Mouse (Mus musculus) gastrocnemius, adult 2 months (tissue): ENCODE results near the gene Vasp. TPM values are rescaled to one million over a fixed set of nuclear protein-coding genes. Genes with fewer than 3 reads are reported as not detected.

Experiments used
- DNase-seq: peaks from one replicate; pipeline ENCODE4 v3.0.0; 2022
- H3K27ac ChIP-seq: fragments of 200-600 bp; 2 replicates; pipeline ENCODE4 v1.8.1; 2022; ENCODE audit warnings: mild to moderate bottlenecking
- H3K4me3 ChIP-seq: fragments of 200-600 bp; 2 replicates; pipeline ENCODE4 v1.8.1; 2022; ENCODE audit warnings: mild to moderate bottlenecking, moderate library complexity
- CTCF ChIP-seq: fragments of 200-600 bp; IDR thresholded peaks from 2 replicates; pipeline ENCODE4 v1.8.1; 2022; ENCODE audit warnings: antibody characterized with exemption, mild to moderate bottlenecking, moderate library complexity
- intact Hi-C: fragments of 180-260 bp; cut with DNase I; formaldehyde crosslinking; loops from one replicate; pipeline ENCODE4 v1.15.1; 2025
- total RNA-seq, 2 experiments: library from RNA; stranded (reverse); gene quantifications; 2 replicates each; pipeline ENCODE4 v1.2.3; 2021

The Vasp gene
- total RNA-seq, 2 experiments from 2014 or later: 13.6 to 17.3 TPM

DNA sequence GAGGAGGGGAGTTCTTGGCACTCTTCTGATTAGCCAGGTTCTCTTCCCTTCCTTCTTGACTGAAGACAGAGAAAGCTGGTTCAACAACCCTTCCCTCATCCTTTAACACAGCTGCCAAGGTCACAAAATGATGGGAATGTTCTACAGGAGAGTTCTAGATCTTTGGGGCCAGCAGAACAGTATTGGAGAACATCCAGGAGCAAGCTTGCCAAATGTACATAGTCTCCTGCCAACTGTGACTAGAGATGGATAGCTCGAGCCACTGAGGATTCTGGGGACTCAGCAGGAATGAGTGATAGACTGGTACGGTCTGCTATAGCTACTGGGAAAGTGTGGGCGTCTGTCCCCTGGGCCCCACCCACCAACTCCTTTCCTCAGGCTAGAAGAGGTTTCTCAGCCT, 13.3 kb downstream of the Vasp start:
- Histone ChIP-seq H3K4me3 (no peak overlapping the region), H3K27ac (peak overlapping the region; percentile 46; the same call in 1 of the 2 replicates)
- intact Hi-C loops: no loop called here
- DNase-seq: no peak
- TF ChIP-seq CTCF: no peak

DNA sequence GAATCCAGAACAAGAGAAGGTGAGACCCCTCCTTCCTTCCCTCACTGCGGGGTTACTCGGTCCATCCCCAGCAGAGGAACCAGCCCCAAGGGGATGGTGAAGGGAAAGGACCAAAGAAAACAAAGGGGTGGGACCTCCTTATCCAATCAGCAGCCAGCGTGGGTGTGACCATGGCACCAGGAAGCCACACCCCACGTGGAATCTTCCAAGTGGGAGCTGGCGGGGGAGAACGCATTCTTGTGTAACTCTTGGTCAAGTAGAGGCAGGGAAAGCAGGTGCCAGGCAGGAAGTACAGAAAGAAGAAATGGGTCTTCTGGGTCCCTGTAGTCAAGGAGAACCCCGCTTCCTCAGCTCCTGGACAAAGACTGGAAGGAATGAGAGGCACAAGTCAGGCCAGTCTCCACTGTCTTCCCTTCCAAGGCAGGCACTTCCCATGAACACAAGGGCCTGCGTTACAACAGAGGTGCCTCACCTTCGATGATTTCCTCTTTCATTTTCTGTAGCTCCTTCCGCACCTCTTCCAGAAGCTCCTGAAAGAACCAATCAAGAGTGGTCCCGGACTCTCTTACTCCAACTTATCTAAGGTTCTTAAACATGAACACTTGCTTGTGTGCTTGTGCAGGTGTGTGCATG, 14.1 kb downstream of the Vasp start:
- H3K27ac ChIP-seq: peak overlapping the region; percentile 46; the same call in 1 of the 2 replicates
- no peak for TF ChIP-seq CTCF
- no peak overlapping the region for H3K4me3 ChIP-seq
- intact Hi-C loops: no loop called here
- DNase-seq: peak; percentile 76

DNA sequence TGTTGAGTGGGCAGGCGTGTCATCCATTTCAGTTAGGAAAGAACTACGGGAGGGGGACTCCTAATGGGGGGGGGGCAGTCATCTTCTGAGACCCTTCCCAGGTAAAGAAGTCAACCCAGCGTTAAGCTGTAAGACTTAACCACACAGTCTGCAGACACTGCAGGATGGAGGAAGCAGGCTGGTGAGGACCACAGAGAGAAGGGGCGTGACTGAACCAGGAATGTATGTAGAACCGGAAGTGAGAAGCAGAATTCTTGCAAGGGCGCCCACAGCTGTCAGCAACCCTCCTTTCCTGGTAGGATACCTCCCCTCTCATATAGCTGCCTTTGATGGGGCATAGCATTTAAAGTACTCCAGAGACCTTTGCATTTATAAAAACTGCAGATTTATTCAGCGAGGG, 15.1 kb downstream of the Vasp start:
- intact Hi-C loops: no loop called here
- no peak for DNase-seq

DNA sequence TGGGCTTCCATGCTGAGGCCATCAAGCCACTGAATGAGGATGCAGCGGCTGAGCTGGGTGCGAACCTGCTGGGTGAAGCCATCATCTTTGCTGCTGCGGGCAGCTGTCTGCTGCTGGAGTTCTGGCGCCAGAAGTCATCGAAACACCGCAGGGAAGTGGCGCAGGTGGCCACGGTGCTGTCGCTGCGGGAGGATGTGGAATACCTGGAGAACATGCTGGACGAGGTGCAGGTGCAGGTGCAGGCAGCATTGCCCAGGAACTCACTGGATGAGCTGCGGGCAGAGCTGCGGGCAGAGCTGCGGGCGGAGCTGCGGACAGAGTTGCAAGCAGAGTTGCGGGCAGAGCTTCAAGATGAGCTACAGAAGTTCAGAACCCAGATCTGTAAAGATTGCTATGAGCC, 16.2 kb downstream of the Vasp start:
- Histone ChIP-seq H3K4me3 (no peak overlapping the region), H3K27ac (no peak overlapping the region)
- intact Hi-C loops: no loop called here
- no peak for TF ChIP-seq CTCF
- no peak for DNase-seq

More for the DNA sequence above, 15.1 kb downstream of the Vasp start:
- H3K27ac ChIP-seq: no peak overlapping the region
- no peak for TF ChIP-seq CTCF
- H3K4me3 ChIP-seq: no peak overlapping the region

DNA sequence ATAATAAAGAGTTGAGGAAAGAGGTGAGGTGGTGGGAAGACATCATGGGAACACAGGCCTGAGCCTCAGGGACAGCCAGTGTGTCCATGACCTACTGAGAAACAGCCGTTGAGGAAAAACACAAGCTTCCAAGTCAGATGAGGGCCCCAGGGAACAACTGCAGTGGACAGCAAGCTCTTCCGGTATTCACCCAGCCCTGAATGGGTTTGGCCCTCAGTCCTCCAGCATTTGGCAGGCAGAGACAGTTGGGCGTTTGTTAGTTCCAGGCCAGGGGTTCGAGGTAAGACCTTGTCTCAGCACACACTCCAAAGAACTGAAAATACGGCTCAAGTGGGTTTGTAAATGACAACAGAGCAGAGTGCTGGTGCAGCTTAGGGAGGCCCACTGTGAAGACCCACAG, 18.2 kb downstream of the Vasp start:
- H3K4me3 ChIP-seq: no peak overlapping the region
- no peak for TF ChIP-seq CTCF
- intact Hi-C loops: no loop called here
- DNase-seq: no peak
- peak overlapping the region; percentile 71 for H3K27ac ChIP-seq

DNA sequence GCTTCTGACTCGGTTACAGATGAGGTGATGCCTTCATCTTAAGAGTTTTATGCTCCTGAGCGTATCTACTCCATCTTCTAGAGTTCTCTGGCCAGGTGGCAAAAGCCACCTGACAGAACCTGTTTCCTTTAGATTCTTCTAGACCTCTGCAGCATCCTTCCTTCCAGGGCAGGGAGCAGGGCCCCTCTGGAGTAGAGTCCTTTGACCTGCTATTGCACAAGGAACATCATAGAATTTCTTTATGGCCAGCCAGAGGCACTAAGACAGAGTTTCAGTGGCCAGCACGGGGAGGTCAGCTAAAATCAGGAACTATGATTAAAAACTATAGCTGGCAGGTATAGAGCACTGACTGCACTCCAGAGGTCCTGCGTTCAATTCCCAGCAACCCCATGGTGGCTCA, 19.5 kb downstream of the Vasp start:
- TF ChIP-seq CTCF: no peak
- Histone ChIP-seq H3K4me3 (no peak overlapping the region), H3K27ac (peak overlapping the region; percentile 53)
- intact Hi-C loops: no loop called here
- DNase-seq: no peak

DNA sequence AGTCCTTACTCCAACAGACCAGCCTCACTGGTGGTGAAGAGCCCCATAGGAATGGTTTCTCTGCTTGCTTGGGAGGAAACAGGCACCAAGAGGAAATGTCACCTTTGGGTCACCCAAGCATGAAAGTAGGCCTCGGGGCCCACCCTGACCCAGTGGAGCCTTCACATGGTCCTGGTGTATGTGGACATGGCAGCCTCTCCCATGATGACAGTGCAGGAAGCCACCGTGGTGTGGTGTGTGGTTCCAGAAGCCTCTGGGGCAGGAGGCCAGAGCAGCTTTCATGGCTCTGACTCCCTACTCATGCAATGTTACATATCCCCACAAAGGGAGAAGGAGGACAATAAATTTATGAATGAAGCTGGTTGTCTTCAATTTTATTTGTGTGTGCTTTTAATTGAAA, 24.1 kb downstream of the Vasp start:
- intact Hi-C loops: no loop called here
- TF ChIP-seq CTCF: no peak
- no peak for DNase-seq
- Histone ChIP-seq H3K4me3 (no peak overlapping the region), H3K27ac (peak overlapping the region; percentile 24; the same call in 1 of the 2 replicates)

DNA sequence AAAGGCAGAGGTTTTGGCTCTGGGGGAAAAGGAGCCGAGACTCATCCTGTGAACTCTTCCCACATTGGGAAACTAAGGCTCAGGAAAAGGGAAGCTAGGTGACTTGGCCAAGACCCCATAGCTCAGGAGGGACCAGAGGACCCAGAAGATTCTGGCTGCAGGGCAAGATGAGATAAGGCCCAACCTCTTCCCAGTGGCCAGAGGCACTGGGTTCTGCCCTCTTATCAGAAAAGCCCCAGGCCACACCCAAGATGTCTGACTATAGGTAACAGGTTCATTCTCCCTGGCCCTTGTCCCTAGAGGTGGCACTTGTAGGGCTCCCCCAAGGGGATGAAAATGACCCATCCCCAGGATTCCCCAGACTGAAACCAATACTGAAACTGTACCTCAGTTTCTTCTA, 24.8 kb downstream of the Vasp start:
- Histone ChIP-seq H3K27ac (no peak overlapping the region; the same call in 1 of the 2 replicates), H3K4me3 (no peak overlapping the region)
- DNase-seq: no peak
- intact Hi-C loops: no loop called here
- TF ChIP-seq CTCF: no peak

DNA sequence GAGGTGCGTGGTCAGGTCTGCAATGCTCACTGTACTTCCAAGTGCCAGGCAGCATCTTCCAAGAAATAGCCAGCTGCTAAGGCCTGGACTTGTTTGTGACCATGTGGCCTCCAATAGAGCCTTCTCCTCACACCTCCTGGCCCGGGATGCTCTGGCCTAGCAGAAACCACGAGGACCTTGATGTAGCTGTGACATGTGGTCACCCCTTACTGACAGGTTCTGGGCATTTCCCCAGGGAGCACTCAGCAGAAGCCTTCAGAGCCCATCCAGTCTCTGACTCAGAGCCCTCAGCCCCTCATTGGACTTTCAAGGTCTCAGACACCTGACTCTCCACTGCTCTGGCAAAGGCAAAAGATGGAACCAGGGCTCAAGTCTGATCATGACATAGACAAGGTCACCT, 26.5 kb downstream of the Vasp start:
- Histone ChIP-seq H3K27ac (peak overlapping the region; percentile 12; the same call in 1 of the 2 replicates), H3K4me3 (no peak overlapping the region)
- DNase-seq: no peak
- intact Hi-C loops: no loop called here
- no peak for TF ChIP-seq CTCF

DNA sequence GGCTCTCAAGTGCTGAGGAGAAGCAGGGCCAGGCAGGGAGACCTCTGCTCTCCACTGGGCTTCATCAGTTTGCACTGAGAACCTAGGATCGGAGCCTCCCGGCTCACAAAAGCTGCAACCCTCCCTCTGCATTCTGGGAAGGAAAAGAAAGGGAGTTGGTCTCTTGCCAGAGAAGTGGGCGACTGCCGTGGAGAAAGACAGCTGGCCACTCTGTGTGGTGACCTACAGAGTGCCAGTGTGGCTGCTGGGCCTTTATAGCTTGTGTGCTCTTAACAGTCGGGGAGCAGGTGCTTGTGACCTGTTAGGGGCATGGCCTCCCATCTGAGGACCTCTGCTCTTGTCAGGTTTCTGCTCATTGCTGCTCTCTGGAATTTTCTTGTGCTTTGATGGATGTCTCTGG, 27.8 kb downstream of the Vasp start:
- intact Hi-C loops: loop anchor here (5.0 kb wide), 1 partner anchor 103 kb away; no protein-coding TSS in a partner anchor
- Histone ChIP-seq H3K4me3 (no peak overlapping the region), H3K27ac (0 out of 2 replicates have a peak overlapping the region, but pooled peaks have one; percentile 16)
- no peak for DNase-seq
- TF ChIP-seq CTCF: no peak

DNA sequence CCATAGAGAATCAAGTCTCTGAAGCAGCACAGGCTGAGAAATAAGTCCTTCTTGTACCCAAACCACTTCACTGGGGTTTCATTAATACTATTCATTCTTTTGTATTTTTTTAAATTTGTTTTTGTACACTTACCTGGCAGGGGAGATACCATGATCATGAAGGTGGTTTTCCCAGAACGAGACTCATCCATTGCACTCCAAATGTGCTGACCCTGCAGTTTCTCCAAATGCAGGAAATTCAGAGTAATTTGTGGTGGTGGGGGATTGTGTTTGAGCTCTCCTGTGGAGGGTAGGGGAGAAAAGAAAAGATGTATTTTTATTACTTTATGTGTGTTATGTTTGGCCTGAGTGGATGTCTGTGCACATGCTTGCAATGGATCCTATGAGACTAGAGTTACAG, 29.6 kb downstream of the Vasp start:
- intact Hi-C loops: loop anchor here (5.0 kb wide), 1 partner anchor 105 kb away; no protein-coding TSS in a partner anchor
- no peak for DNase-seq
- Histone ChIP-seq H3K27ac (no peak overlapping the region), H3K4me3 (no peak overlapping the region)
- TF ChIP-seq CTCF: no peak

DNA sequence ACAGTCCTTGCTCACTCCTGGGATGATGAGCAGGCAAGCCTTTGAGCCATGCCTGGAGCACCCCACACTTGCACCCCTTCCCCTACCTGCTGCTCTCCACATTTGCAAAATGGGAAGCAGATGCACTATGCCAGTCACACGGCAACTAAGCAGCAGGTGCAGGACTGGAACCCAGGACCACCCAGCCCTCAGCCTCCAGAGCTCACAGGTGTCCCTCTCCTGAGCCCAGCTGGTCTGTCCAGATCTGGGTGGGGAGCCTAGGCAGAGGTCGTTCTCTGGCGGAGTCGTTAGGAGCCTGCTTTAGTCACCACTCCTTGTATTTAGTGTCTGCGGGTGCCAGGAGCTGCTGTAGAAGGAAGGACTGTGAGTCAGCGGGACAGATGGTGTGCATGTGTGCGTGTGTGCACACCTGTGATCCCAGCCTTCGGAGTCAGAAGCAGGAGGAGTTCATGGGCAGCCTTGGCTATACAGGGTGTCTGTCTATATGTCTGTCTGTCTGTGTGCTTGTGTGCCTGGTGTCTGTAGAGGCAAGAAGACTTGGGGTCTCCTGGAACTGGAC, 30.6 kb downstream of the Vasp start:
- intact Hi-C loops: loop anchor here (5.0 kb wide), 1 partner anchor 106 kb away; no protein-coding TSS in a partner anchor
- DNase-seq: no peak

DNA sequence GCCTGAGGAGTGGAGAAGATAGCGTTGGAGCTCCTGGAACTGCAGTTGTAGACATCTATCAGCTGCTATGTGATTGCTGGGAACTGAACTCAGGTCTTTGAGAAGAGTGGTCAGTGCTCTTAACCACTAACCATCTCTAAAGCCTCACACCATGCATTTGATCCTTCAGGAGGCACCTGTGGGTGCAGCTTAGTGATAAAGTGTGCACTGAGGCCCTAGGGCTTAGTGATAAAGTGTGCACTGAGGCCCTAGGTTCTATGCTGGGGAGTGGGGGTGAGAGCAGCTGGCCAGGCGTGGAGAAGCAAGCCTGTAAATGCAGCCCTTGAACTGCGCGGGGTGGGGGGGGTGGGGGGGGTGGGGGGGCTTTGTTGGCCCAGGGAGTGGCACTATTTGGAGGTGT, 31.6 kb downstream of the Vasp start:
- intact Hi-C loops: loop anchor here (2.0 to 5.0 kb wide), 2 partner anchors 43 to 107 kb away; partner anchors contain the start of gene Rtn2
- peak overlapping the region; percentile 92 for H3K27ac ChIP-seq
- no peak for TF ChIP-seq CTCF
- no peak overlapping the region for H3K4me3 ChIP-seq
- no peak for DNase-seq

More for the DNA sequence above, 30.6 kb downstream of the Vasp start:
- Histone ChIP-seq H3K27ac (peak overlapping the region; percentile 51; the same call in 1 of the 2 replicates), H3K4me3 (no peak overlapping the region)
- no peak for TF ChIP-seq CTCF
